Mouse (Mus musculus): Measurements from ENCODE around the gene Maff.

Maff gene

GRCm38 (mm10) chr15:79346051-79346793 lies at the start of gene Maff:
Maff (plus strand) TSS chr15:79346621.
- no peak for DNase-seq

GRCm38 (mm10) chr15:79298553-79298952 lies 47.9 kb upstream of the Maff start:
- DNase-seq: no peak

GRCm38 (mm10) chr15:79299563-79300155 lies 46.8 kb upstream of the Maff start:
- DNase-seq: no peak

GRCm38 (mm10) chr15:79303725-79304124 lies 42.7 kb upstream of the Maff start:
- peak; percentile 78 for DNase-seq

GRCm38 (mm10) chr15:79304832-79305231 lies 41.6 kb upstream of the Maff start:
- no peak for DNase-seq

- no peak for DNase-seq
Measured at GRCm38 (mm10) chr15:79306043-79306637, 40.3 kb upstream of the Maff start.

GRCm38 (mm10) chr15:79307861-79308260 lies 38.6 kb upstream of the Maff start:
- DNase-seq: no peak

GRCm38 (mm10) chr15:79313848-79314369 lies 32.5 kb upstream of the Maff start:
- no peak for DNase-seq

- DNase-seq: no peak
Measured at GRCm38 (mm10) chr15:79321733-79322190, 24.7 kb upstream of the Maff start.

GRCm38 (mm10) chr15:79322281-79322990 lies 24.0 kb upstream of the Maff start:
- DNase-seq: peak; percentile 80

- DNase-seq: peak; percentile 76
Measured at GRCm38 (mm10) chr15:79322991-79323790, 23.2 kb upstream of the Maff start.

- peak; percentile 47 for DNase-seq
Measured at GRCm38 (mm10) chr15:79323791-79324155, 22.6 kb upstream of the Maff start.

- DNase-seq: no peak
Measured at GRCm38 (mm10) chr15:79324373-79324772, 22.0 kb upstream of the Maff start.

GRCm38 (mm10) chr15:79325742-79326141 lies 20.7 kb upstream of the Maff start:
- no peak for DNase-seq

- no peak for DNase-seq
Measured at GRCm38 (mm10) chr15:79326264-79326663, 20.2 kb upstream of the Maff start.

- DNase-seq: peak; percentile 54
Measured at GRCm38 (mm10) chr15:79326971-79327961, 19.2 kb upstream of the Maff start.

- peak; percentile 99 for DNase-seq
Measured at GRCm38 (mm10) chr15:79328058-79328938, 18.1 kb upstream of the Maff start, which contains the start of gene Pla2g6. Pla2g6 (minus strand) TSS chr15:79328390.

GRCm38 (mm10) chr15:79328939-79329275 lies 17.5 kb upstream of the Maff start:
- no peak for DNase-seq

GRCm38 (mm10) chr15:79329346-79329978 lies 17.0 kb upstream of the Maff start:
- no peak for DNase-seq

GRCm38 (mm10) chr15:79329979-79330363 lies 16.4 kb upstream of the Maff start:
- no peak for DNase-seq
